Mouse (Mus musculus) C2C12 (cell line): ENCODE measurements around the gene Tmem206.

Experiments used
- CTCF ChIP-seq: IDR thresholded peaks from one replicate; pipeline ENCODE4 v1.5.1; 2011; ENCODE audit not compliant: control insufficient read depth, insufficient read depth, insufficient read length
- FOSL1 ChIP-seq: IDR thresholded peaks from one replicate; pipeline ENCODE4 v1.8.0; 2011; ENCODE audit warnings: mild to moderate bottlenecking, low read length; ENCODE audit not compliant: poor library complexity, insufficient read depth, severe bottlenecking
- MAX ChIP-seq: IDR thresholded peaks from one replicate; pipeline ENCODE4 v1.6.1; 2011; ENCODE audit warnings: mild to moderate bottlenecking, control low read depth
- MYOD1 ChIP-seq: IDR thresholded peaks from one replicate; pipeline ENCODE4 v1.6.1; 2011; ENCODE audit warnings: low read depth; ENCODE audit not compliant: control insufficient read depth, insufficient read length
- MYOG ChIP-seq: IDR thresholded peaks from one replicate; pipeline ENCODE4 v1.6.1; 2011; ENCODE audit not compliant: control insufficient read depth, insufficient read length; ENCODE audit errors: extremely low read depth
- USF1 ChIP-seq: IDR thresholded peaks from one replicate; pipeline ENCODE4 v1.6.1; 2011; ENCODE audit warnings: low read depth, mild to moderate bottlenecking, control low read depth, moderate library complexity

DNA sequence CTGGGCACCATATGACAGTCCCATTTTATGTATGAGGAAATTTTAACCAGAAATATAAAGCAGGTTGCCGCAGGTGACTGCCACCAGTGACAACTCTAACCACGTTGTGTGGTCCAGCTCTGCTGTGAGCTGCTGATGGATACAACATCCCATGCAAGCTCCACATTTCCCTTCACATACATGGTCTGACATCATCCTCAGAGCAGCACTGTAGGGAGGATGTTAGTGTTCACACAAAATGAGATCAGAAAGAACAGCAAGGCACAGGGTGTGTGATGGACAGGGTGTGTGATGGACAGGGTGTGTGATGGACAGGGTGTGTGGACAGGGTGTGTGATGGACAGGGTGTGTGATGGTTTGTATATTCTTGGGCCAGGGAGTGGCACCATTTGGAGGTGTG lies 32.7 kb upstream of the Tmem206 start:
- TF ChIP-seq CTCF: no peak
- no peak for TF ChIP-seq USF1
- TF ChIP-seq MYOG: no peak
- no peak for TF ChIP-seq MAX
- TF ChIP-seq FOSL1: no peak
- TF ChIP-seq MYOD1: no peak
